Mouse (Mus musculus) spleen, postnatal 4 days (tissue): Measurements from ENCODE around the gene Pask.
A peak's percentile ranks its signal among the peaks of the same experiment; 100 is the strongest.

Experiments
- DNase-seq, 2 experiments: peaks; one replicate each; pipeline ENCODE4 v3.0.0; 2022; ENCODE audit warnings: low spot score in 2 of 2

The Pask gene

GRCm38 (mm10) chr1:93289678-93290214 is 53.5 kb downstream of the Pask start:
- no peak for DNase-seq

- DNase-seq: no peak
Observed at GRCm38 (mm10) chr1:93277041-93277440, 66.2 kb downstream of the Pask start.

GRCm38 (mm10) chr1:93275561-93275960 is 67.7 kb downstream of the Pask start:
- DNase-seq: no peak

- peak; percentile 36 to 79 for DNase-seq
Observed at GRCm38 (mm10) chr1:93272409-93272821, 70.9 kb downstream of the Pask start.

DNA sequence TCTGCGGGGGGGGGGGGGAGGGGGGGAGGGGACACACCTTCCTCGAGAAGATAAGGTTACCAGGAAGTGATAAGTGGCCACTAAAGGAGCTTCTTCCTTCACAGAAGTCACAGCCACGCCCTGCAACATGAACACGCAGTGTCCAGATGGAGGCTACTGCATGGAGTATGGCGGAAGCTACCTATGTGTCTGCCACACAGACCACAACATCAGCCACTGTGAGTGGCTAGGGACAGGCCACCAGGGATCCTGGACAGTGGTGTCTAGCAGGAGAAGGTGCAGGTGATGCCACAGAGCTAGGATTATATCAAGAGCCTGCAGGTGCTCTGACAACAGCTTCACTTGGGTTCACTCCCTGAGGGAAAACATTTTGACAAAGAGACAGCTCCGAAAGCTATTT is 71.5 kb downstream of the Pask start:
- DNase-seq: no peak

- DNase-seq: no peak
Observed at GRCm38 (mm10) chr1:93270516-93271240, 72.6 kb downstream of the Pask start.

GRCm38 (mm10) chr1:93268246-93268645 is 75.0 kb downstream of the Pask start:
- no peak for DNase-seq

GRCm38 (mm10) chr1:93267207-93267606 is 76.1 kb downstream of the Pask start:
- no peak for DNase-seq
